Mouse (Mus musculus) hindbrain, postnatal 0 days (tissue): ENCODE data around the gene Gli3. TPM values are rescaled to one million over a fixed set of nuclear protein-coding genes. Genes with fewer than 3 reads are reported as not detected.

ENCODE experiments used
- ATAC-seq: fragments of 200-750 bp; cut with Nextera tagmentation; 2 replicates; pipeline ENCODE4 v1.8.0; 2017; ENCODE audit warnings: mild to moderate bottlenecking, moderate TSS enrichment, moderate library complexity
- DNase-seq: peaks from one replicate; pipeline ENCODE4 v3.0.0-alpha.2; 2015; ENCODE audit warnings: low spot score
- H3K27ac ChIP-seq: fragments of 300-500 bp; sonication (generic); 2 replicates; pipeline ENCODE4 v1.5.1; 2014; ENCODE audit warnings: mild to moderate bottlenecking
- H3K27me3 ChIP-seq: fragments of 300-500 bp; sonication (generic); 2 replicates; pipeline ENCODE4 v1.6.1; 2014; ENCODE audit warnings: low read length, mixed read lengths; ENCODE audit not compliant: insufficient read depth
- H3K36me3 ChIP-seq: fragments of 300-500 bp; sonication (generic); 2 replicates; pipeline ENCODE4 v1.6.1; 2014; ENCODE audit warnings: low read length, mixed read lengths; ENCODE audit not compliant: insufficient read depth
- H3K4me1 ChIP-seq: fragments of 300-500 bp; sonication (generic); 2 replicates; pipeline ENCODE4 v1.6.1; 2014; ENCODE audit warnings: antibody characterized with exemption, low read length, mixed read lengths; ENCODE audit not compliant: insufficient read depth
- H3K4me2 ChIP-seq: fragments of 300-500 bp; sonication (generic); 2 replicates; pipeline ENCODE4 v1.6.1; 2014; ENCODE audit warnings: low read depth, mild to moderate bottlenecking, low read length, moderate library complexity, mixed read lengths
- H3K4me3 ChIP-seq: fragments of 300-500 bp; sonication (generic); 2 replicates; pipeline ENCODE4 v1.5.1; 2014; ENCODE audit warnings: low read length
- H3K9ac ChIP-seq: fragments of 300-500 bp; sonication (generic); replicated peaks from 2 replicates; pipeline ENCODE4 v1.6.1; 2014; ENCODE audit warnings: mild to moderate bottlenecking, low read length, moderate library complexity, mixed read lengths
- H3K9me3 ChIP-seq: fragments of 300-500 bp; sonication (generic); 2 replicates; pipeline ENCODE4 v1.6.1; 2016; ENCODE audit warnings: low read length, mixed read lengths
- CTCF ChIP-seq: IDR thresholded peaks from 2 replicates; pipeline ENCODE4 v1.5.1; 2016; ENCODE audit warnings: antibody characterized with exemption, control low read depth, low read depth
- whole genome bisulfite sequencing: fragments of 180-500 bp; shearing (Covaris S2); extraction: QIAGEN DNeasy Blood & Tissue Kit; methylation state at CpG from one replicate; pipeline ENCODE4 v1.1.7; 2014; 5-methylcytosine and 5-hydroxymethylcytosine counted together
- polyA plus RNA-seq: library from polyadenylated mRNA; unstranded; fragments of >200 nt; fragmentation: Nextera tagmentation; extraction: Ambion mirVana; gene quantifications from 2 replicates; pipeline ENCODE4 v1.2.1, GENCODE M21; 2015
- total RNA-seq: library from RNA; depleted of rRNA; stranded (reverse); fragments of >200 nt; gene quantifications from 2 replicates; pipeline ENCODE4 v1.2.3, GENCODE M21; 2014

Gene Gli3
- total and polyA plus RNA-seq, 2 experiments from 2014 or later, result 3.7 to 7.3 TPM

DNA sequence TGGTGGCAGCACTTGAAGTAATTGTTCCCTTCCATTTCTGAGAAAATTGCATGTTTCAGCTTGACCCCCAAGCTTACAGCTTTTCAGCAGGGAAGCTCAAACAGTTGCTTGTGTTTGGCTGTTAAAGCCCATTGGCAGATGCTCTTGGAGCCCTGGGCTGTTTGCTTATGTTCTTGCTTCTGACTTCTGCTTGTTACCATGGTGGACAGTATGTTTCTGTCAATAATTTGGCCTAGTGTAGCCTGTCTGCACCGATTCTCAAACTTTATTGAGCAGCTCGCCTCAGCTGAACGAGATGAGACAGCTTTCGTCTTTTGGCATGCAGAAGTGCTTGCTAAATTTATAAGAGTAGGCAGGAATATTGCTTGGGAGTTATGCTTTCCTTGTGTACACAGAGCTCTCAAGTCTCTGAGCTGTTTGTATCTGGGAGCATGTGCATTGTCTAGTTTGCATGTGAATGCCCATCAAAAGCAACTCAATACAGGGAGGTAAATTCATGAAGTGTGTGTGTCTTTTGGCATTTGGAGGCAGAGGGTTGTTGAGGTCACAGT, 82.4 kb downstream of the Gli3 start:
- no peak overlapping the region for H3K9ac ChIP-seq
- no peaks in the 10 kb centered on the region for H3K9me3 ChIP-seq
- H3K27ac ChIP-seq, result peak overlapping the region; percentile 34
- no peak for TF ChIP-seq CTCF
- peak; percentile 54 for DNase-seq
- H3K36me3 ChIP-seq, result no peaks in the 10 kb centered on the region
- ATAC-seq, result peak; percentile 62
- no peak overlapping the region for H3K4me3 ChIP-seq
- WGBS, result 28% methylated on average over 4 of the region's 4 CpGs
- H3K4me1 ChIP-seq, result 0 out of 2 replicates have a peak, but pooled peaks cover 10% of the 10 kb centered on the region
- H3K27me3 ChIP-seq, result no peaks in the 10 kb centered on the region
- H3K4me2 ChIP-seq, result no peak overlapping the region

DNA sequence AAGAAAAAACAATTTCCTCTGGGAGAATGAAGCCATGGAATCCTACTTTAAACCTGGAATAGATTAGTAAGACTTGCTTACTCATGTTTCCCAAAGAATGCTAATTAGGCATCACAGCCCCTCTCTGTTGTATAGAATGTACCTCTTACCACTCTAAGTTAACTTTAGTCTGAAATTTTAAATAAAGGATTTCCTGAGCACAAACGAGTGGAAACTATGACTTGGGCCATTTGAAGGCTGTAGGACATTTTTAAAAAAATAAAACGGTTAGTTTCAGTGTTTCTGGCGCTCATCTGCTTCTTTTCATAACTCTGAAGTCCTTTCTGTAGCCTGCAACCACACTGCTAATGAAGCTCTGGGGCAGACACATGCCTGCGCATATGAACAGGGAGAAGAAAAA, 83.2 kb downstream of the Gli3 start:
- Histone ChIP-seq H3K27ac (no peak overlapping the region), H3K9me3 (no peaks in the 10 kb centered on the region), H3K36me3 (no peaks in the 10 kb centered on the region), H3K4me3 (no peak overlapping the region), H3K4me1 (0 out of 2 replicates have a peak, but pooled peaks cover 10% of the 10 kb centered on the region), H3K27me3 (no peaks in the 10 kb centered on the region), H3K4me2 (no peak overlapping the region), H3K9ac (no peak overlapping the region)
- WGBS, result 69% methylated on average over 4 of the region's 4 CpGs
- ATAC-seq, result no peak
- DNase-seq, result no peak
- no peak for TF ChIP-seq CTCF

GRCm38 (mm10) chr13:15549466-15549865, 86.4 kb downstream of the Gli3 start:
- WGBS, result 63% methylated on average over 6 of the region's 6 CpGs
- Histone ChIP-seq H3K27me3 (no peaks in the 10 kb centered on the region), H3K9ac (no peak overlapping the region), H3K9me3 (no peaks in the 10 kb centered on the region), H3K4me1 (0 out of 2 replicates have a peak, but pooled peaks cover 9% of the 10 kb centered on the region), H3K4me3 (no peak overlapping the region), H3K27ac (no peak overlapping the region), H3K4me2 (no peak overlapping the region), H3K36me3 (no peaks in the 10 kb centered on the region)
- ATAC-seq, result no peak
- no peak for DNase-seq
- TF ChIP-seq CTCF, result no peak

GRCm38 (mm10) chr13:15550027-15550602, 87.1 kb downstream of the Gli3 start:
- DNase-seq (no peak), ATAC-seq (no peak)
- WGBS, result 58% methylated on average over 8 of the region's 8 CpGs

GRCm38 (mm10) chr13:15550731-15551130, 87.7 kb downstream of the Gli3 start:
- Histone ChIP-seq H3K4me2 (no peak overlapping the region), H3K27ac (no peak overlapping the region), H3K4me1 (no peaks in the 10 kb centered on the region), H3K9ac (no peak overlapping the region), H3K27me3 (no peaks in the 10 kb centered on the region), H3K9me3 (no peaks in the 10 kb centered on the region), H3K4me3 (no peak overlapping the region), H3K36me3 (no peaks in the 10 kb centered on the region)
- DNase-seq (no peak), ATAC-seq (no peak)
- TF ChIP-seq CTCF, result no peak
- WGBS, result 68% methylated on average over 6 of the region's 6 CpGs

More at GRCm38 (mm10) chr13:15550027-15550602, 87.1 kb downstream of the Gli3 start:
- no peak overlapping the region for H3K9ac ChIP-seq
- H3K27me3 ChIP-seq, result no peaks in the 10 kb centered on the region
- H3K4me3 ChIP-seq, result no peak overlapping the region
- H3K9me3 ChIP-seq, result no peaks in the 10 kb centered on the region
- H3K36me3 ChIP-seq, result no peaks in the 10 kb centered on the region
- H3K4me1 ChIP-seq, result 0 out of 2 replicates have a peak, but pooled peaks cover 2% of the 10 kb centered on the region
- H3K4me2 ChIP-seq, result no peak overlapping the region
- H3K27ac ChIP-seq, result no peak overlapping the region
- TF ChIP-seq CTCF, result no peak

GRCm38 (mm10) chr13:15552009-15552408, 89.0 kb downstream of the Gli3 start:
- H3K9ac ChIP-seq, result no peak overlapping the region
- no peak for DNase-seq
- no peak for TF ChIP-seq CTCF
- no peaks in the 10 kb centered on the region for H3K4me1 ChIP-seq
- no peaks in the 10 kb centered on the region for H3K36me3 ChIP-seq
- H3K4me2 ChIP-seq, result no peak overlapping the region
- no peak for ATAC-seq
- no peaks in the 10 kb centered on the region for H3K27me3 ChIP-seq
- WGBS, result 78% methylated on average over 3 of the region's 3 CpGs
- H3K27ac ChIP-seq, result no peak overlapping the region
- H3K9me3 ChIP-seq, result no peaks in the 10 kb centered on the region
- H3K4me3 ChIP-seq, result no peak overlapping the region

DNA sequence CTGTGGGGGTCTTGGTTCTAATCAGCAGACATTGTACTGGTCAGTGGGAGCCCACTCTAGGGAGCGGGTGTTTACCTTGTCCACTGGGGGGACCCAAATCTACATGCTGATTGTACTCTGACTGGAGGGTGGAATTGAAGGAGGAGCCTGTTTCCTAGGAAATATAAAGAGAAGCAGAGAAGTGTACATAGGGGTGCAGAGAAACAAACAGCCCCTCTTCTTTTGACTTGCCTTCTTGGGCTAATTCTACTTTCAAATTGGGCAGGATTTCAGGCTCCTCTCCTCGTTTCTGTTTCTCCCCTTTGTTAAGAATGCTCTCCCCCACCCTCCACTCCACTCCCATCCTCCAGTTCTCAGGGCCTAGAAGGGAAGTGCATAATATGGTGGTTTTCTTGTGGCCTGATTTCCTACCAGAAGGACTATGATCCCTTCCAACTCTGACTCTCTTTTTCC, 93.6 kb downstream of the Gli3 start:
- no peak overlapping the region for H3K27ac ChIP-seq

More for the DNA sequence above, 93.6 kb downstream of the Gli3 start:
- Histone ChIP-seq H3K4me3 (no peak overlapping the region), H3K36me3 (no peaks in the 10 kb centered on the region), H3K9ac (no peak overlapping the region), H3K27me3 (no peaks in the 10 kb centered on the region), H3K9me3 (no peaks in the 10 kb centered on the region), H3K4me2 (no peak overlapping the region), H3K4me1 (no peaks in the 10 kb centered on the region)
- WGBS, result 8% methylated on average over 2 of the region's 2 CpGs
- DNase-seq (peak; percentile 60), ATAC-seq (peak; percentile 87)
- peak; percentile 55 for TF ChIP-seq CTCF
